Mouse (Mus musculus): ENCODE data around the gene Prdx5.

Gene Prdx5

DNA sequence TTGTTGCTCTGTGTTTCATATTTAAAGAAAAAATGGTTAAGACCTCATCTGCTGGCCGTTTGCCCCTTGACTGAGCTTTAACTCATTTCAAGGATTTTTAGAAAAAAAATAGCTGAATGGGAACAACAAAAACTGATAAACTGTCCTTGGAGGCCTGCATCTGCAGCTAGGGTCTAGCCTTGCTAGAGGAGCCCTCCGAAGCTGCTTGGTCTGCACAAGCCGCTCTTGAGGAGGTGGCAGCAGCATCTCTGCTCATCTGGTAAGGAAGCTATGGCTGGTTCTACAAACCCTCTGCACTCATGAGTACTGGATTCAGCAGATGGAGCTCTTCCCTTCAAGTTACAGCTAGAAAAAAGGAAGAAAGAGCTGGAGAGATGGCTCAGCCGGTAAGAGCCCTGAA lies 31.9 kb downstream of the Prdx5 start:
- no peak for DNase-seq (ENCODE audit: inconsistent ontology term)

DNA sequence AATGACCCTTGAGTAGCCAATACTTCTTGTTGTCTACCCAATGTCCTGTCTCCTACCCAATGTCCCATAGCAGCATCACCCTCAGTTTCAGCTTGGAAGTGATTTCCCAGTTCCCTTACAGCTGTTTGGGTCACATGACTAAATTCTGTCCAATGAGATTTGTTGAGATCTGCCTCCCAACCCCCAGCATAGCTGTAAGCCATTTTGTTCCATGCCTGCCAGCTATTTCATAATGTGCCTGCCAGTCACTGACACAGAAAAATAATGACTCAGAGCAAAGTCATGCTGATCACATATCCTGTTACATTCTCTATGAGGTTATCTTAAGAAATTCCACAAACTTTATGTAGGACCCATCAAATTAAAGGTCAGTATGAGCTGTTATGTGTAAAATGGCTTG lies 33.1 kb downstream of the Prdx5 start:
- DNase-seq (ENCODE audit: inconsistent ontology term): peak; percentile 67

DNA sequence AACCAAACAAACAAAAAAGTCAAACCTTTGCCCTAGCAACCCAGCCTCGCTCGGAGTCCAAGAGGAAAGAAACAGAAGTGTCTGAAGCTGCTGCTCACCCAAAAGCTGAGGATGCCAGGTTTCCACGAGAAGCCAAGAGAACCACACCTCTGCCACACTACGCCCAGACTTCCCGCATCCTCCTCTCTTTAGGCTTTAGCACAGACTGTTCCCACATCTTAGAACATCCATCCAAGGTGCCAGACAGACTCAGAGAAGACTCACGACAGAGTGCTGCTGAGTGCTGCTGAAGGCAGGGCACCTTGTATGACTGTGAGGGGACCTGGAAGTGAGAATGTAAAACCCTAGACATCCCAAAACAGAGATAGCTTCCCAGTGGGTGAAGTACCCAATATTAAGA lies 34.1 kb downstream of the Prdx5 start:
- no peak for DNase-seq (ENCODE audit: inconsistent ontology term)

DNA sequence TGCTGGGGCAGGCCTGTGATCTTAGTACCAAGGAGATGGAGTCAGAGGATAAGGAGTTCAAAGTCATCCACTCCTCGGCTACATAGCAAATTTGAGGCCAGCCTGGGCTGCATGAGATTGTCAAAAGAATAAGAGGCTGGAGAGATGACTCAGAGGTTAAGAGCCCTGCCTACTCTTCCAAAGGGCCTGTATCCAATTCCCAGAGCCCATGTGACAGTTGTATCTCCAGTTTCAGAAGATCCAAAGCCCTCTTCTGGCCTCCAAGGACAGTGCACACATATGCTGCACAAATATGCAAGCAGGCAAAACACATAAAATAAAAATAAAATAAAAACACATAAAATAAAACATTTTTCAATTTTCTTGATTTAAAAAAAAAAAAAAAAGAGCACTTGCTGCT lies 35.6 kb downstream of the Prdx5 start:
- no peak for DNase-seq (ENCODE audit: inconsistent ontology term)

DNA sequence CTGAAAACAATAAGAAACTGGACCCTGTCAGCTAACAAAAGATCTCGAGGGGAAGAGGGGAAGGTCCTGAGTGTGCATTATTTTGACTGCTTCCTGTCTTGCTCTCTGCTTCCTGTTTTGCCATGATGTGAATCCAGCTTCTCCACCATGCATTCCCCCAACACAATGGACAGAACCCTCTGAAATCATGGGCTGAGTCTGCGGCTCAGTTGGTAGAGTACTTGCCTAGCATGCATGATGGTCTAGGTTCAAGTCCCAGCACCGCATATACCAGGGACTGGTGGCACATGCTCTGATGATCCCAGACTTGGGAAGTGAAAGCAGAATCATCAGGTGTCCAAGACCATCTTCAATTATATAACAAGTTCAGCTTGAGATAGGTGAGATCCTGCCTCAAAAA lies 37.2 kb downstream of the Prdx5 start:
- DNase-seq (ENCODE audit: inconsistent ontology term): no peak

DNA sequence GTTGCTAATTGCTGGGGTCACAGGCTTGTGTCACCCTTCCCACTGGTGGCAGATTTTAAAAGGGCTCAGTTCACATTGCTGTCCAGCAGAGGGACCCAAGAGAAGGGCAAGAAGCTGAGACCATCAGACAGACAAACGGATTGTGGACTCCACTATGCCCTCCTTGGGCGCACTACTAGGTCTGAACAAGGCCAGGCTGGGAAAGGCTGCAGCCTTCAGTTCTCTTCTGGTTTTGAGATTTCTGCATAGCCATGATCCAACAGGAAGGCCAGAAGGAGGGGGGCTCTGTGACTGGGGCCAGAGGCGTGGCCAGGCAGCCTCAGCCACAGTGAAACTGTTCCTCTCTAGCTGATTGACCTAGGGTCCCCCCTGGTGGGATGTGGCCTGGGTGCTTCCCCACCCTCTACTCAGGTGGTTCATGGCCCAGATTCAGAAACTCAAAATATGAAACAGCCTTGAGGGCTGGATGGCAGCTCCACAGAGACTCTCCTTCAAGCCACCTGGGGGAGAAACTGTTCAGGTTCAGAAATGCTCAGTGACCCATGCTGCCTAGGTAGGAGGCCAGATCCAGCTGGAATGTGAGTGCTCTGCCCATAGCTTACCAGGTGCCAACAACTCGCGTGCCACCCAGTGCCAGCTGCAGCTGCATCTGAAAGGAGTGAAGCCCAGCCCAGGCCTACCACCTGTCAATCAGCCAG lies 38.2 kb downstream of the Prdx5 start:
- DNase-seq (ENCODE audit: inconsistent ontology term): peak; percentile 33

DNA sequence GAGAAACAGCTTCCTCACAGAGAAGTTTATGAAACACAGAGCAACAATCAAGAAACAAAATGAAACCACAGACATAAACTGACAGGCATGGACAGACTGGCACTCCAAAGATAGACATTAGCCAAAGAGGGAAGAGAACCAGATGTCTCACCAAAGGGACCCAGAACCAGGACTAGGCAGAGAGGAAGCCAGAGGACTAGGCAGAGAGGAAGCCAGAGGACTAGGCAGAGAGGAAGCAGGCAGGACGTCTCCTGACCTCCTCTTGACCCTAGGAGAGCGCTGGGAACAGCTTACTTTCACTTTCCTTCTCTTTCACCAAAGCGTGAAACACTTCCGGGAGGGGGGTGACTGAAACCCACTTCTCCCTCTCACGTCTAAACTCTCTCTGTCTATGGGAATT lies 40.6 kb downstream of the Prdx5 start:
- DNase-seq (ENCODE audit: inconsistent ontology term): peak; percentile 61

DNA sequence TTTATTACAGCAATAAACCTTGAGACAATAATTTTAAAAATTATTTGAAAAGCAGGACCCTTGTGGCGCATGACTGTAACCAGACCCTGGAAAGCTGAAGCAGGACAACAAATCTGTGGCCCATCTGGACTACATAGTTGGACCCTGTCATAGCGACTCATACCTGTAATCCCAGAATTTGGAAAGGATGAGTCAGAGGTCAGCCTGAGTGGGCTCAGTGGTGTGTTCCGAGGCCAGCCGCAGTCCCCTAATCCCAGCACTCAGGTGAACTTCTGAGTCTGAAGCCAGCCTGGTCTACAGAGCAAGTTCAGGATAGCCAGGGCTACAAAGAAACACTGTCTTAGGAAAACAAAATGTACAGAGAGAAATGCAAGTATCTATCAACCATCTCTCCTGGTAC lies 48.5 kb downstream of the Prdx5 start:
- DNase-seq (ENCODE audit: inconsistent ontology term): no peak

DNA sequence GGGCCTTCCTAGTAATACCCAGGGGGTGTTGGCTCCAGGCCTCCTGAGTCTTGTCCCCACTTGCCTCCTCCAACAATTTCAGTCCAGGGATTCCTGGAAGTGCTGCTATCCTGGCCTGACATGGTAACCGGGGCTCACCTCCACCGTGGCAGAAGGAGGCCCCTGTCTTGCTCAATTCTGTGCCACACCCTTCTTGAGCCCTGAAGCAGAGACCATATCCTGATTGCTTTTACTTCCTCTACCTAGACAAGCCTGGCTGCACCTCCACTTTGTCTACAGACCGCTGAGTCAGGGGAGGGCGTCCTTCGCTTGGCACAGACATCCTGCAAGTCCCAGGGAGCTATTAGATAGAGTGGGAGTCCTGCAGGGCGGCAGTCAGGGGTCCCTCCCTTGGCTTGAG lies 49.2 kb downstream of the Prdx5 start:
- DNase-seq (ENCODE audit: inconsistent ontology term): no peak

DNA sequence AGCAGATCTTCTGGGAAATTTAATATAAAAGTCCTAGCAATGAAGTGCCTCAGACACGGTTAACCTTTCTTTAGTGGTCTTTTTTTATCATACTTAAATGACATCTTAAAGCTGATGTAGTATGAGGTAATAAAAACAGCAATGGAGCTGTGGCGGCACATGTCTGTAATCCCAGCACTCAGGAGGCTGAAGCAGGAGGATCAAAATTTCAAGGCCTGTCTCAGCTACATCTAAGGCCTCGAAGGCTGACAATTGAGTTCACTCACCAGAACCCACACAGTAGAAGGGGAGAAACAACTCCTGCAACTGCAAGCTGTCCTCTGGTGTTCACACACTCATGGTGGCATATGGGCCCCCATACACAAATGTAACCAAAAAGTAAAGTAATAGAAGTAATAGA lies 49.9 kb downstream of the Prdx5 start:
- DNase-seq (ENCODE audit: inconsistent ontology term): no peak

DNA sequence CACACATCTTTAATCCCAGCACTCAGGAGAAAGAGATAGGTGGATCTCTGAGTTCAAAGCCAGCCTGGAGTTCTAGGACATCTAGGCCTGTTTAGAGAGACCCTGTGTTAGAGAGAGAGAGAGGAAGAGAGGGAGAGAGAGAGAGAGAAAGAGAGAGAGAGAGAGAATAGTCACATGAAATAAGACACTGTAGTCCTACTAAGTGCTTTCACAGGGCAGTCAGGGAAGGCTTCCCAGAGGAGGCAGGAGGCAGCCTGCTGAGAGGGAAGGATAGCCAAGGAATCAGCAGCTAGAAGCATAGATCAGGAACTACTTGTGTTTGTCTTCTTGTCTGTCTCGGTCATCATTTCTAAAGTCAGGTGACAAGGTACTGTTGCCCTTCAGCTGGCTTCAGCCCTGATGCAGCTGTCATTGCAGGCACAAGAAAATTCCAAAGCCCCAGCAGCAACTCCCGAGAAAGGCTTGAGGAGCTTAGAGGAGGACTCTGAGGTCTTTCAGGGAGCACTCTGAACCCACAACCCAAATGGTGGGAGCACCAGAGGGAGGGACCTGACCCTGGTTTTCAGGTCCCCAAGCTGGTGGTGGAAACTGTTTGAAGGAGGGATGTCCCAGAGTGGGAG lies 50.8 kb downstream of the Prdx5 start:
- DNase-seq (ENCODE audit: inconsistent ontology term): no peak

DNA sequence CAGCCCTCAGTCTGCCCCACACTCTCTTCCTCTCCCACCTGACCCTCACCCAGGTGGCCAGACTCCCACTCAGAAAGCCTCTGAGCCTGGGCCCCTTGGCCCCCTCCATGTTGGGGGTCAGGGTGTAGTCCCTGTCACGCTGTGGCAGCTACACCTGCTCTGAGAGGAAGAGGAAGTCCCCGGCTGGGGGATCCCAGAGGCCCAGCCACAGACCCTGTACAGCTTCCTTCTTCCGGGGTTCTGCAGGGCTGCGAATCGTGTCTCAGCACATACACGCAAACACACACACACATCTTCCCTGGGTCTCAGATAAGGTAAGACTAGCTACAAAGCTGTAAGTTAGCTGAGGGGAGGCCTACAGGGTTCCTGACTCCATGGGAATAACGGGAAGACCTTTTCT lies 51.9 kb downstream of the Prdx5 start, which contains the start of gene Ccdc88b:
Ccdc88b (minus strand) TSS at position 181 of the 400 bp plus-strand sequence.
- DNase-seq (ENCODE audit: inconsistent ontology term): no peak

DNA sequence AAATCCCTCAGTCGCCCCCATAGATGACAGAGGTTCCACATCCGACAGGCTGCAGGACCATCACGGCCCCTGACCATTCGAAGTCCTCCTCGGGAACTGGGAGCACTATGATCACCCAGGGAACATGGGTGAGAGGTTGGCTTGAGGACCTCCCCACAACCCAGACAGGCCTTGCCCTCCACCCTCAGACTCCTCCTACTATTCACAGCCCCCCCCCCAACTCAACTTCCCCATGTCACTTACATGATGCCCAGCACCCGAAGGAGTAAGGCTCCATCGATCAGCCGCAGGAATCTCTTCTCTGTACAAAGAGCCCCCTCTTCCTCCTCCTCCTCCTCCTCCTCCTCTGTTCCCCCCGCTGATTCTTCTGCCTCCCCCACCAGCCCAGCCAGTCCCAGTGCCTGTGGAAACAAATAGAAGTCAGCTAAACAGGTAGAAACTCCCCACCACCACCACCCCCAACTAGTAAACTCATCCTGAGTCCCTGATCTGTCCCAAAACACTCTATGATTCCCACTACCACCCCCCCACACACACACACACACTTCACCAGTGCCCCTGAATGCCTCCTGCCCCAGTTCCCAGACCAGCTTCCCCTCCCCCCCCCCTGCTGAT lies 52.4 kb downstream of the Prdx5 start:
- DNase-seq (ENCODE audit: inconsistent ontology term): no peak

DNA sequence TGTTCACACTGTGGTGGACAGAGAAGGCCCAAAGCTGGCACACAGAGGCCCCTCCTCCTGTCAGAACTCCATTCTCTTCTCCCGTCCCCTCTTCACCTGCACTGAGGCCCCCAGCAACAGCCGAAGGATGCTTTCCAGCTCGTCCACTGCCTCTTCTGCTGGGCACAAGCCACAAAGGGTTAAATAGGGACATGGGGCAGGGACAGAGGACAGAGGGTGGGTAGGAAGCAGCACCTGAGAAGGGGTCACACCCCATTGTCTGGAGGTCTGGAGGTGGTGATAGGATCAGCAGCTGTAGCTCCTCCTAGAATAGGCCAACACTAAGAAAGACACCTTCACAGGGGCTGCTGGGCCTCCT lies 52.9 kb downstream of the Prdx5 start:
- DNase-seq (ENCODE audit: inconsistent ontology term): no peak

Measured in Muller cell, postnatal 12 days (primary cell).